Mouse (Mus musculus) ES-Bruce4 (cell line): ENCODE results near the gene Fbxo7.

ENCODE experiments used
- CTCF ChIP-seq: IDR thresholded peaks from one replicate; pipeline ENCODE4 v1.8.1; 2011; ENCODE audit warnings: low read depth, low read length
- POLR2A ChIP-seq: IDR thresholded peaks from one replicate; pipeline ENCODE4 v1.8.1; 2011; ENCODE audit warnings: low read length; ENCODE audit not compliant: insufficient read depth

GRCm38 (mm10) chr10:86018813-86019212 is 3.0 kb upstream of the Fbxo7 start:
- TF ChIP-seq CTCF: no peak
- no peak for TF ChIP-seq POLR2A
